Mouse (Mus musculus) heart, postnatal 25 days (tissue): ENCODE data around the gene Pim3. TPM values are rescaled to one million over a fixed set of nuclear protein-coding genes. Genes with fewer than 3 reads are reported as not detected.

ENCODE experiments used
- DNase-seq: peaks from one replicate; pipeline ENCODE4 v3.0.0; 2022; ENCODE audit warnings: low spot score
- intact Hi-C: fragments of 180-260 bp; cut with DNase I; formaldehyde crosslinking; loops from one replicate; pipeline ENCODE4 v1.15.1; 2025
- total RNA-seq, 2 experiments: library from RNA; stranded (reverse); gene quantifications; 2 replicates each; pipeline ENCODE4 v1.2.3; 2021

The Pim3 gene
- total RNA-seq, 2 experiments from 2014 or later = 86.8 to 98.2 TPM

- intact Hi-C loops = no loop called here
- DNase-seq = no peak
Measured at GRCm38 (mm10) chr15:88854969-88855830, 6.8 kb upstream of the Pim3 start.

GRCm38 (mm10) chr15:88855896-88856417 is 6.0 kb upstream of the Pim3 start:
- intact Hi-C loops = no loop called here
- DNase-seq = no peak

- DNase-seq = no peak
- intact Hi-C loops = no loop called here
Measured at GRCm38 (mm10) chr15:88856613-88857012, 5.4 kb upstream of the Pim3 start.

- intact Hi-C loops = no loop called here
- no peak for DNase-seq
Measured at GRCm38 (mm10) chr15:88857361-88857760, 4.6 kb upstream of the Pim3 start.

- intact Hi-C loops = no loop called here
- DNase-seq = peak; percentile 68
Measured at GRCm38 (mm10) chr15:88858141-88858541, 3.8 kb upstream of the Pim3 start.

- DNase-seq = no peak
- intact Hi-C loops = no loop called here
Measured at GRCm38 (mm10) chr15:88858707-88859106, 3.3 kb upstream of the Pim3 start.

- intact Hi-C loops = no loop called here
- no peak for DNase-seq
Measured at GRCm38 (mm10) chr15:88859206-88859970, 2.6 kb upstream of the Pim3 start.

- DNase-seq = no peak
- intact Hi-C loops = no loop called here
Measured at GRCm38 (mm10) chr15:88860781-88861180, 1.2 kb upstream of the Pim3 start.

- intact Hi-C loops = loop anchor here (2.0 kb wide), 1 partner anchor 24 kb away; no protein-coding TSS in a partner anchor
- no peak for DNase-seq
Measured at GRCm38 (mm10) chr15:88862881-88863694, 1.1 kb downstream of the Pim3 start.

GRCm38 (mm10) chr15:88863695-88864231 is 1.8 kb downstream of the Pim3 start:
- intact Hi-C loops = loop anchor here (2.0 kb wide), 1 partner anchor 25 kb away; no protein-coding TSS in a partner anchor
- peak; percentile 92 for DNase-seq

- intact Hi-C loops = no loop called here
Measured at GRCm38 (mm10) chr15:88864270-88865030, 2.5 kb downstream of the Pim3 start.

GRCm38 (mm10) chr15:88865061-88865460 is 3.1 kb downstream of the Pim3 start:
- intact Hi-C loops = no loop called here
- DNase-seq = no peak

More at GRCm38 (mm10) chr15:88864270-88865030, 2.5 kb downstream of the Pim3 start:
- DNase-seq = no peak

- intact Hi-C loops = no loop called here
- no peak for DNase-seq
Measured at GRCm38 (mm10) chr15:88865888-88866695, 4.1 kb downstream of the Pim3 start.

GRCm38 (mm10) chr15:88866934-88867356 is 5.0 kb downstream of the Pim3 start:
- intact Hi-C loops = no loop called here
- DNase-seq = no peak

GRCm38 (mm10) chr15:88867368-88868023 is 5.5 kb downstream of the Pim3 start:
- DNase-seq = peak; percentile 77

GRCm38 (mm10) chr15:88868024-88868742 is 6.2 kb downstream of the Pim3 start:
- intact Hi-C loops = no loop called here
- peak; percentile 70 for DNase-seq

More at GRCm38 (mm10) chr15:88867368-88868023, 5.5 kb downstream of the Pim3 start:
- intact Hi-C loops = no loop called here
